Mouse (Mus musculus) liver, postnatal 0 days (tissue): ENCODE measurements at regions not wholly inside any gene's neighbourhood (a gene's known extent, or its start where the extent isn't known, plus 50 kb on each side); places are given as distances from the start of the nearest gene placed in this dataset.

Source experiments
- ATAC-seq: fragments of 200-750 bp; cut with Nextera tagmentation; 2 replicates; pipeline ENCODE4 v1.8.0; 2017; ENCODE audit warnings: mild to moderate bottlenecking, moderate library complexity
- DNase-seq: peaks from one replicate; pipeline ENCODE4 v3.0.0-alpha.2; 2016
- H3K27ac ChIP-seq: fragments of 300-500 bp; sonication (generic); 2 replicates; pipeline ENCODE4 v1.5.1; 2014; ENCODE audit warnings: antibody characterized with exemption, moderate library complexity, mild to moderate bottlenecking, low read depth
- H3K27me3 ChIP-seq: fragments of 300-500 bp; sonication (generic); 2 replicates; pipeline ENCODE4 v1.6.1; 2014; ENCODE audit warnings: low read length, control low read depth, mixed read lengths; ENCODE audit not compliant: insufficient read depth
- H3K36me3 ChIP-seq: fragments of 300-500 bp; sonication (generic); replicated peaks from 2 replicates; pipeline ENCODE4 v1.6.1; 2014; ENCODE audit warnings: mild to moderate bottlenecking, control low read depth, low read length, moderate library complexity, mixed read lengths; ENCODE audit not compliant: insufficient read depth
- H3K4me1 ChIP-seq: fragments of 300-500 bp; sonication (generic); 2 replicates; pipeline ENCODE4 v1.6.1; 2014; ENCODE audit warnings: antibody characterized with exemption, mild to moderate bottlenecking, control low read depth; ENCODE audit not compliant: insufficient read depth
- H3K4me2 ChIP-seq: fragments of 300-500 bp; sonication (generic); 2 replicates; pipeline ENCODE4 v1.6.1; 2014; ENCODE audit warnings: low read depth, mild to moderate bottlenecking, low read length, moderate library complexity, mixed read lengths
- H3K4me3 ChIP-seq: fragments of 300-500 bp; sonication (generic); 2 replicates; pipeline ENCODE4 v1.5.1; 2014; ENCODE audit warnings: low read depth, low read length
- H3K9ac ChIP-seq: fragments of 300-500 bp; sonication (generic); replicated peaks from 2 replicates; pipeline ENCODE4 v1.6.1; 2014; ENCODE audit warnings: mild to moderate bottlenecking, moderate library complexity
- H3K9me3 ChIP-seq: fragments of 300-500 bp; sonication (generic); 2 replicates; pipeline ENCODE4 v1.6.1; 2016; ENCODE audit warnings: mild to moderate bottlenecking, control low read depth, low read length, mixed read lengths
- CTCF ChIP-seq: sonication (generic); IDR thresholded peaks from 2 replicates; pipeline ENCODE4 v1.5.1; 2016; ENCODE audit warnings: antibody characterized with exemption, low read depth
- EP300 ChIP-seq: IDR thresholded peaks from 2 replicates; pipeline ENCODE4 v1.6.1; 2016; ENCODE audit warnings: antibody characterized with exemption, low read depth, mild to moderate bottlenecking
- WGBS: fragments of 180-500 bp; shearing (Covaris S2); extraction: QIAGEN DNeasy Blood & Tissue Kit; methylation state at CpG from one replicate; pipeline ENCODE4 v1.1.7; 2014; ENCODE audit not compliant: insufficient replicate concordance; 5-methylcytosine and 5-hydroxymethylcytosine counted together

DNA sequence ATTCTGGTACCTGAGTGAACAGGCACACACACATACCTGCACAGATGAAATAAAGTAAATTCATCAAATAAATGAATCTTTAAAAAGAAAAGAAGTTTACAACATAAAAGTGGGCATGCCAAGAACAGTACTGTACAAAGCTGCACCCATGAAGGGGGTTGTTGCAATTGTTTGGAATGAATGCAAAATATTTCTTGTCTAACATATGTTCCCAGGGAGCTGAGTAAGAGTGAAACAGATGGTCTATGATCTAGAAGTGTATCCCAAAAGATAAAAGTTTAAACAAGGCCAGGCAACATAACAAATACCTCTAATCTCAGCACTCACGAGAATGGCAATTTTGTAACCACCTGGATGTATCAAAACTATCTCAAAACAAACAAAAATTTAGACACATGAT, 1685.5 kb upstream of the Dsel start:
- WGBS = 56% methylated on average over 1 of the region's 1 CpGs
- H3K27me3 ChIP-seq = no peaks in the 10 kb centered on the region
- H3K4me1 ChIP-seq = no peaks in the 10 kb centered on the region
- TF ChIP-seq EP300 (no peak), CTCF (no peak)
- no peaks in the 10 kb centered on the region for H3K36me3 ChIP-seq
- DNase-seq (no peak), ATAC-seq (no peak)
- no peak overlapping the region for H3K4me3 ChIP-seq
- no peak overlapping the region for H3K4me2 ChIP-seq
- H3K27ac ChIP-seq = no peak overlapping the region
- H3K9ac ChIP-seq = no peak overlapping the region
- no peaks in the 10 kb centered on the region for H3K9me3 ChIP-seq

GRCm38 (mm10) chr1:113539981-113540380, 1675.3 kb upstream of the Dsel start:
- Histone ChIP-seq H3K36me3 (no peaks in the 10 kb centered on the region), H3K27ac (no peak overlapping the region), H3K27me3 (no peaks in the 10 kb centered on the region), H3K9me3 (no peaks in the 10 kb centered on the region), H3K9ac (no peak overlapping the region), H3K4me2 (no peak overlapping the region), H3K4me3 (no peak overlapping the region), H3K4me1 (no peaks in the 10 kb centered on the region)
- no peak for DNase-seq
- no peak for ATAC-seq
- TF ChIP-seq CTCF = no peak
- TF ChIP-seq EP300 = no peak

DNA sequence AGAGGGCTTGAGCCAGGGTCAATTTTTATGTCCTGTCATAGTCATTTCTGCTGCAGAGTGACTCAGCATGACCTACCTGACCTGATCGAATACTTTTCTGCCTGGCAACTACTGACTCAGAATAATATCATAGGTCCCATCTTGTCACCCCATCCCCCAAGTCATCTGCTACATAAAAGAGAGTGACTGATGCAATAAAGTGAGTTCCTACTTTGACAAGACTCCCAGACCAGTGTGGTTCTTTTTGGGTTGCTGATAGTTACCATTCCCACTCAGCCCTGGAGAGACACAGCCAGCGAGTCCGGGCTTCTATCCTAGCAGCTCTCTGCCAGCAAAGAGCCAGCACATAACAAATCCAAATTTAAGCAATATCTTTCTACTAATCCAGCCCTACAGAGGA, 1665.8 kb upstream of the Dsel start:
- ATAC-seq (no peak), DNase-seq (no peak)
- no peaks in the 10 kb centered on the region for H3K27me3 ChIP-seq
- H3K9ac ChIP-seq = no peak overlapping the region
- 78% methylated on average over 3 of the region's 3 CpGs for WGBS
- H3K4me3 ChIP-seq = no peak overlapping the region
- no peaks in the 10 kb centered on the region; the same call in 1 of the 2 replicates for H3K9me3 ChIP-seq
- H3K4me2 ChIP-seq = no peak overlapping the region
- no peaks in the 10 kb centered on the region for H3K4me1 ChIP-seq
- H3K36me3 ChIP-seq = no peaks in the 10 kb centered on the region
- TF ChIP-seq EP300 = no peak
- no peak for TF ChIP-seq CTCF
- H3K27ac ChIP-seq = no peak overlapping the region

DNA sequence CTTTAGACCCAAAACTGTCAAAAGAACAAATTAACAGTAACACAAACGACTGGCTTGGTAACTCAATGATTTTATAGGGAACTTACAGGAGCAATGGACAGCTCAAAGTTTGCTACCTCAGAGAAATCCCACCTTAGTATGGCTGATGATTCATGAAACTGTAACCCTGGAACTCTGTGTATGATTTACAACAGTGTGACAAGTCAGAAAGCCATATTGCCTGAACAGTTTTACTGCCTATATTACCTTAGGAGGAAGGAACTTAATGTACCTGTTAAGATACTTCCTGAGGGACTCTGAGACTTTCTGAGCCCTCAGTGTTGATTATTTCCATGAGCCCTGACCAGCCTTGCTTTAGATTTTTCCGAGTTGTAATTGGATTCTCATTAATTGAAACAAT, 1631.3 kb upstream of the Dsel start:
- 37% methylated on average over 2 of the region's 2 CpGs for WGBS
- no peak overlapping the region for H3K9ac ChIP-seq
- ATAC-seq = no peak
- DNase-seq = no peak
- no peaks in the 10 kb centered on the region for H3K4me1 ChIP-seq
- H3K9me3 ChIP-seq = no peaks in the 10 kb centered on the region
- H3K4me3 ChIP-seq = no peak overlapping the region
- no peak overlapping the region for H3K27ac ChIP-seq
- no peaks in the 10 kb centered on the region for H3K36me3 ChIP-seq
- TF ChIP-seq CTCF (no peak), EP300 (no peak)
- no peak overlapping the region for H3K4me2 ChIP-seq
- H3K27me3 ChIP-seq = no peaks in the 10 kb centered on the region

DNA sequence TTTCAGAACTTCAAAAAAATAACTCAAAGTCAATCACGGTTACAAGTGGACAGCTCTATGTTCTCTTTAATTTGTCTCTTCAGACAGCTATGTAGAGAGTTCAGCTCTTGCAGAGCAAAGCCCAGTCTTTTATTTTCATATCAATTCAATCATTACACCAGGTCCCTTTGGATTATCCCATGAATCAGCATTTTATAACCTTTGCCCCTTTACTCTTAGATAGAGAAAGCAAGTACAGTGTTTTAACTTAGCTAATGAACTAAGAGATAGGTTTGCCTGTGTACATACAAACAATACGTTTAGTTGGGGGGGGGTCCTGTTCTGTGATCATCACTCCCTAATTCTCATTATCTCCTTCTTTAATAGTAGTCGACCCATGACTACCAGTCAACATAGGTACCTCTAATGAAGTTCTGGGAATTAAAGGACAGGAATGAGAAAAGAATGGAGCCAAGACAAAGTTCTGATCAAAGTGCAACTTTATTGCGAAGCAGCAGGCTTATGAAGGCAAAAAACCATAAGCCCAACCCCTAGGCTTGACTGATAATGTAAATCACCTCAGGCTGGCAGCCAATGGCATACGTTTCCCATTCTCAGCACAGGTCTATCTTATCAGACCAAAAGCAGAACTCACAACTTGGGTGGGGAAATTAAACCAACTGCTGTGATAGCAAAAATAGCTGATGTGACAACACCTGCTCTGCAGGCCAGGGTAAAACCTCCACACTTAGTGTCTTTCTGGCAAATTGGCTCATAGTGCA, 1625.7 kb upstream of the Dsel start:
- ATAC-seq = no peak
- no peak for TF ChIP-seq CTCF
- no peak for TF ChIP-seq EP300
- WGBS = 62% methylated on average over 5 of the region's 5 CpGs

DNA sequence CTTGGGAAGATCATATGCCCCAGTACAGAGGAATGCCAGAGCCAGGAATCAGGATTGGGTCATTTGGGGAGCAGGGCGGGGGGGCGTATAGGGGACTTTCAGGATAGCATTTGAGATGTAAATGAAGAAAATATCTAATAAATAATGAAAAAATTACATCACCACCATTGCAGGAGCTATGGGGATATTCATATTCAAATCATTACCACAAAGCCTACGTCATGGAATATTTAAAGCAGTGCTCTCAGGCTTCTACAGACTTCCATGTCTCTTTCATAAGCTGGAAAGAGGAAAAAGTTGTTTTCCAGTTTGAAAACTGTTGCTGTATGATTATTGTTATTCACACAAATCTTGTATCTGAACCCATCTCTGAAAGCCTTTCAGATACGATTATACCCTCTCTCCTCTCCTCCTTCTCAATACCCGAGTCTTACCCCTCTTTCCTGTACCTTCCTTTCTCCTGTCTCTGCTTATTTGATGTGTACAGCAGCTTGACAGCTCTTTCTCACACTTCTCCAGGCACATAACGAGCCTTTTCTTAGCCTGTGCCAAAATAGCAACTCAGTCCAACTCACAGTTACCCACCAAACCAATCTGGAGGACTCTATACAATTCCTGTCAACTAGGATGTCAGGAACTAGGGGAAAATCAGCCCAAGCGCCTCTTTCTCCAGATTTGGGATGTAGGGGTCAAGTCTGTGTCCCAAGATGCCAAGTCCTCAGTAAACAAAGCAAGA, 1592.0 kb upstream of the Dsel start:
- no peaks in the 10 kb centered on the region for H3K36me3 ChIP-seq
- DNase-seq (no peak), ATAC-seq (no peak)
- TF ChIP-seq EP300 (no peak), CTCF (no peak)
- WGBS = 65% methylated on average over 7 of the region's 7 CpGs
- H3K27ac ChIP-seq = no peak overlapping the region
- H3K4me1 ChIP-seq = no peaks in the 10 kb centered on the region
- no peak overlapping the region for H3K4me2 ChIP-seq
- no peaks in the 10 kb centered on the region for H3K9me3 ChIP-seq
- H3K4me3 ChIP-seq = no peak overlapping the region
- H3K9ac ChIP-seq = no peak overlapping the region
- H3K27me3 ChIP-seq = no peaks in the 10 kb centered on the region

More for the DNA sequence above, 1625.7 kb upstream of the Dsel start:
- no peak for DNase-seq
- Histone ChIP-seq H3K9ac (no peak overlapping the region), H3K27ac (no peak overlapping the region), H3K4me2 (no peak overlapping the region), H3K27me3 (no peaks in the 10 kb centered on the region), H3K4me3 (no peak overlapping the region), H3K9me3 (no peaks in the 10 kb centered on the region), H3K4me1 (no peaks in the 10 kb centered on the region), H3K36me3 (no peaks in the 10 kb centered on the region)
